Mouse (Mus musculus): ENCODE data around the gene Eps15l1. TPM values are rescaled to one million over a fixed set of nuclear protein-coding genes. Genes with fewer than 3 reads are reported as not detected.

The Eps15l1 gene
- total and polyA plus RNA-seq, 2 experiments from 2014 or later, result 48.8 to 62.9 TPM

- TF ChIP-seq CTCF (IDR thresholded peaks at IDR 0.05; ENCODE audit: low read depth), result no peak
- no peak overlapping the region for H3K9ac ChIP-seq
- no peaks in the 10 kb centered on the region for H3K9me3 ChIP-seq (ENCODE audit: low read length)
- no peaks in the 10 kb centered on the region for H3K4me1 ChIP-seq (ENCODE audit: insufficient read depth)
- ATAC-seq (no peak), DNase-seq (no peak)
- no peak overlapping the region for H3K4me3 ChIP-seq (ENCODE audit: low read depth, low read length)
- no peaks in the 10 kb centered on the region for H3K36me3 ChIP-seq (ENCODE audit: insufficient read depth)
- peaks cover 17% of the 10 kb centered on the region for H3K27me3 ChIP-seq (ENCODE audit: insufficient read depth, low read length)
- no peak overlapping the region for H3K27ac ChIP-seq (ENCODE audit: low read depth, low read length)
- WGBS, result 89% methylated on average over 20 of the region's 20 CpGs
- no peak overlapping the region for H3K4me2 ChIP-seq (ENCODE audit: low read depth)
These were observed 99.4 kb downstream of the Eps15l1 start for GRCm38 (mm10) chr8:72321635-72322441.

GRCm38 (mm10) chr8:72320803-72321583 lies 100.3 kb downstream of the Eps15l1 start:
- Histone ChIP-seq H3K4me1 (ENCODE audit: insufficient read depth) (no peaks in the 10 kb centered on the region), H3K27me3 (ENCODE audit: insufficient read depth, low read length) (peaks cover 17% of the 10 kb centered on the region), H3K9me3 (ENCODE audit: low read length) (no peaks in the 10 kb centered on the region), H3K4me3 (ENCODE audit: low read depth, low read length) (peak overlapping the region; percentile 14; the same call in 1 of the 2 replicates), H3K4me2 (ENCODE audit: low read depth) (0 out of 2 replicates have a peak overlapping the region, but pooled peaks have one; percentile 83), H3K9ac (no peak overlapping the region), H3K27ac (ENCODE audit: low read depth, low read length) (no peak overlapping the region), H3K36me3 (ENCODE audit: insufficient read depth) (no peaks in the 10 kb centered on the region)
- DNase-seq (no peak), ATAC-seq (no peak)
- 62% methylated on average over 25 of the region's 25 CpGs for WGBS
- TF ChIP-seq CTCF (IDR thresholded peaks at IDR 0.05; ENCODE audit: low read depth), result no peak

- peak; percentile 11 for DNase-seq
- TF ChIP-seq CTCF (IDR thresholded peaks at IDR 0.05; ENCODE audit: low read depth), result no peak
- Histone ChIP-seq H3K27me3 (ENCODE audit: insufficient read depth, low read length) (peaks cover 17% of the 10 kb centered on the region), H3K27ac (ENCODE audit: low read depth, low read length) (no peak overlapping the region), H3K4me1 (ENCODE audit: insufficient read depth) (no peaks in the 10 kb centered on the region), H3K4me2 (ENCODE audit: low read depth) (peak overlapping the region; percentile 83), H3K9me3 (ENCODE audit: low read length) (no peaks in the 10 kb centered on the region), H3K9ac (peak overlapping the region; percentile 58), H3K4me3 (ENCODE audit: low read depth, low read length) (peak overlapping the region; percentile 56), H3K36me3 (ENCODE audit: insufficient read depth) (no peaks in the 10 kb centered on the region)
- no peak for ATAC-seq
- 8% methylated on average over 50 of the region's 55 CpGs for WGBS
These were observed 101.1 kb downstream of the Eps15l1 start for GRCm38 (mm10) chr8:72319921-72320802.

GRCm38 (mm10) chr8:72319397-72319796 lies 101.9 kb downstream of the Eps15l1 start:
- 6% methylated on average over 48 of the region's 48 CpGs for WGBS
- DNase-seq, result no peak
- Histone ChIP-seq H3K9me3 (ENCODE audit: low read length) (no peaks in the 10 kb centered on the region), H3K27me3 (ENCODE audit: insufficient read depth, low read length) (peaks cover 17% of the 10 kb centered on the region), H3K9ac (peak overlapping the region; percentile 58), H3K4me3 (ENCODE audit: low read depth, low read length) (peak overlapping the region; percentile 56), H3K27ac (ENCODE audit: low read depth, low read length) (no peak overlapping the region), H3K36me3 (ENCODE audit: insufficient read depth) (no peaks in the 10 kb centered on the region), H3K4me1 (ENCODE audit: insufficient read depth) (no peaks in the 10 kb centered on the region), H3K4me2 (ENCODE audit: low read depth) (peak overlapping the region; percentile 83)
- no peak for TF ChIP-seq CTCF (IDR thresholded peaks at IDR 0.05; ENCODE audit: low read depth)
- peak; percentile 12; the same call in 1 of the 2 replicates for ATAC-seq

- ATAC-seq, result peak; percentile 93
- peak within 1 kb of the TSS; percentile 83 for H3K4me2 ChIP-seq (ENCODE audit: low read depth)
- peak; percentile 7; the same call in 1 of the 2 replicates for TF ChIP-seq CTCF (IDR thresholded peaks at IDR 0.05; ENCODE audit: low read depth)
- DNase-seq, result peak; percentile 87
- H3K36me3 ChIP-seq (ENCODE audit: insufficient read depth), result no peaks in the 10 kb centered on the region
- no peak within 1 kb of the TSS for H3K27ac ChIP-seq (ENCODE audit: low read depth, low read length)
- peak within 1 kb of the TSS; percentile 56 for H3K4me3 ChIP-seq (ENCODE audit: low read depth, low read length)
- H3K4me1 ChIP-seq (ENCODE audit: insufficient read depth), result no peaks in the 10 kb centered on the region
- H3K9me3 ChIP-seq (ENCODE audit: low read length), result no peaks in the 10 kb centered on the region
- H3K9ac ChIP-seq, result peak within 1 kb of the TSS; percentile 58
- peaks cover 17% of the 10 kb centered on the region for H3K27me3 ChIP-seq (ENCODE audit: insufficient read depth, low read length)
- WGBS, result 2% methylated on average over 46 of the region's 46 CpGs
These were observed 102.4 kb downstream of the Eps15l1 start, which contains the start of gene Klf2 for GRCm38 (mm10) chr8:72318801-72319322. Klf2 (plus strand) TSS chr8:72319033.

GRCm38 (mm10) chr8:72317741-72318301 lies 103.4 kb downstream of the Eps15l1 start:
- Histone ChIP-seq H3K36me3 (ENCODE audit: insufficient read depth) (no peaks in the 10 kb centered on the region), H3K4me2 (ENCODE audit: low read depth) (no peak overlapping the region), H3K9ac (no peak overlapping the region), H3K27ac (ENCODE audit: low read depth, low read length) (no peak overlapping the region), H3K4me1 (ENCODE audit: insufficient read depth) (no peaks in the 10 kb centered on the region), H3K9me3 (ENCODE audit: low read length) (no peaks in the 10 kb centered on the region), H3K4me3 (ENCODE audit: low read depth, low read length) (no peak overlapping the region), H3K27me3 (ENCODE audit: insufficient read depth, low read length) (peaks cover 17% of the 10 kb centered on the region)
- ATAC-seq (no peak), DNase-seq (peak; percentile 14)
- 48% methylated on average over 5 of the region's 5 CpGs for WGBS
- no peak for TF ChIP-seq CTCF (IDR thresholded peaks at IDR 0.05; ENCODE audit: low read depth)
